Mouse (Mus musculus) MEL (cell line): ENCODE data around the gene Nup54. TPM values are rescaled to one million over a fixed set of nuclear protein-coding genes. Genes with fewer than 3 reads are reported as not detected.

Experiments
- DNase-seq: peaks from one replicate; pipeline ENCODE4 v3.0.0; 2011; ENCODE audit warnings: low read depth, low spot score
- H3K27ac ChIP-seq: 2 replicates; pipeline ENCODE4 v1.5.1; 2012; ENCODE audit warnings: low read depth, mild to moderate bottlenecking, control low read depth, low read length, moderate library complexity; ENCODE audit not compliant: control insufficient read depth
- H3K27me3 ChIP-seq, 2 experiments: fragments of 150-350 bp in 1 of 2; sonication (generic) in 1 of 2; 2 replicates each; pipeline ENCODE4 v1.6.1; 2012; ENCODE audit warnings: low read length in 2 of 2, mild to moderate bottlenecking in 2 of 2, improper control_type of control experiment in 1 of 2, moderate library complexity in 1 of 2; ENCODE audit not compliant: insufficient read depth in 2 of 2, control insufficient read depth in 1 of 2
- H3K36me3 ChIP-seq, 2 experiments: 2 replicates each; pipeline ENCODE4 v1.6.1; 2012 to 2014; ENCODE audit warnings: low read length in 2 of 2, improper control_type of control experiment in 1 of 2, inconsistent platforms in 1 of 2, mild to moderate bottlenecking in 1 of 2; ENCODE audit not compliant: insufficient read depth in 2 of 2, control insufficient read depth in 1 of 2
- H3K4me1 ChIP-seq, 2 experiments: fragments of 150-350 bp in 1 of 2; sonication (generic) in 1 of 2; 2 replicates each; pipeline ENCODE4 v1.6.1; 2012; ENCODE audit warnings: low read length in 2 of 2, improper control_type of control experiment in 1 of 2, mild to moderate bottlenecking in 1 of 2; ENCODE audit not compliant: insufficient read depth in 2 of 2, control insufficient read depth in 1 of 2
- H3K4me3 ChIP-seq, 2 experiments: fragments of 150-350 bp in 1 of 2; sonication (generic) in 1 of 2; 2 replicates each; pipeline ENCODE4 v1.5.1; 2012; ENCODE audit warnings: low read depth in 2 of 2, low read length in 2 of 2, mild to moderate bottlenecking in 2 of 2, moderate library complexity in 2 of 2, control low read depth in 1 of 2, improper control_type of control experiment in 1 of 2; ENCODE audit not compliant: control insufficient read depth in 1 of 2, insufficient read depth in 1 of 2
- H3K79me2 ChIP-seq: 2 replicates; pipeline ENCODE4 v1.6.1; 2012; ENCODE audit warnings: mild to moderate bottlenecking, low read length, moderate library complexity; ENCODE audit not compliant: control insufficient read depth, poor library complexity, insufficient read depth
- H3K9ac ChIP-seq: 2 replicates; pipeline ENCODE4 v1.6.1; 2012; ENCODE audit warnings: low read depth, mild to moderate bottlenecking, control low read depth, low read length, moderate library complexity; ENCODE audit not compliant: control insufficient read depth, poor library complexity, severe bottlenecking
- H3K9me3 ChIP-seq: fragments of 150-350 bp; sonication (generic); replicated peaks from 2 replicates; pipeline ENCODE4 v1.6.1; 2012; ENCODE audit warnings: mild to moderate bottlenecking, low read length, improper control_type of control experiment, moderate library complexity; ENCODE audit not compliant: insufficient read depth
- CHD1 ChIP-seq: IDR thresholded peaks from 2 replicates; pipeline ENCODE4 v1.6.1; 2012; ENCODE audit warnings: low read depth, mild to moderate bottlenecking, inconsistent platforms, low read length, improper control_type of control experiment
- E2F4 ChIP-seq: IDR thresholded peaks from 2 replicates; pipeline ENCODE4 v1.6.1; 2011; ENCODE audit warnings: low read depth, low read length, improper control_type of control experiment, borderline replicate concordance
- ELF1 ChIP-seq: IDR thresholded peaks from 2 replicates; pipeline ENCODE4 v1.6.1; 2014; ENCODE audit warnings: low read depth, mild to moderate bottlenecking, inconsistent platforms, low read length, improper control_type of control experiment, moderate library complexity
- EP300 ChIP-seq, 2 experiments: IDR thresholded peaks; 2 replicates each; pipeline ENCODE4 v1.6.1; 2011; ENCODE audit warnings: improper control_type of control experiment in 2 of 2, low read length in 2 of 2, low read depth in 1 of 2, mild to moderate bottlenecking in 1 of 2
- ETS1 ChIP-seq: IDR thresholded peaks from 2 replicates; pipeline ENCODE4 v1.6.1; 2012; ENCODE audit warnings: low read depth, mild to moderate bottlenecking, inconsistent platforms, low read length, improper control_type of control experiment, moderate library complexity
- JUND ChIP-seq: IDR thresholded peaks from 2 replicates; pipeline ENCODE4 v1.6.1; 2011; ENCODE audit warnings: low read depth, mild to moderate bottlenecking, improper control_type of control experiment, low read length
- KAT2A ChIP-seq: conservative IDR thresholded peaks from 2 replicates; pipeline ENCODE4 v1.6.1; 2012; ENCODE audit warnings: low read depth, low read length, improper control_type of control experiment, inconsistent platforms
- MAFK ChIP-seq: IDR thresholded peaks from 2 replicates; pipeline ENCODE4 v1.6.1; 2011; ENCODE audit warnings: low read depth, mild to moderate bottlenecking, low read length, improper control_type of control experiment, borderline replicate concordance
- MAZ ChIP-seq: IDR thresholded peaks from 2 replicates; pipeline ENCODE4 v1.6.1; 2012; ENCODE audit warnings: low read depth, mild to moderate bottlenecking, inconsistent platforms, low read length, improper control_type of control experiment
- MXI1 ChIP-seq: IDR thresholded peaks from 2 replicates; pipeline ENCODE4 v1.6.1; 2011; ENCODE audit warnings: mild to moderate bottlenecking, low read depth, low read length, improper control_type of control experiment
- MYB ChIP-seq: IDR thresholded peaks from 2 replicates; pipeline ENCODE4 v1.6.1; 2011; ENCODE audit warnings: mild to moderate bottlenecking, low read depth, low read length, improper control_type of control experiment
- NELFE ChIP-seq: IDR thresholded peaks from 2 replicates; pipeline ENCODE4 v1.6.1; 2011; ENCODE audit warnings: low read depth, low read length, improper control_type of control experiment
- POLR2A ChIP-seq, 2 experiments: IDR thresholded peaks; 2 replicates each; pipeline ENCODE4 v1.6.1; 2011 to 2012; ENCODE audit warnings: low read length in 2 of 2, mild to moderate bottlenecking in 2 of 2, control low read depth in 1 of 2, improper control_type of control experiment in 1 of 2, low read depth in 1 of 2, moderate library complexity in 1 of 2; ENCODE audit not compliant: control insufficient read depth in 1 of 2, insufficient read depth in 1 of 2, poor library complexity in 1 of 2
- POLR2AphosphoS2 ChIP-seq: IDR thresholded peaks from 2 replicates; pipeline ENCODE4 v1.6.1; 2011; ENCODE audit warnings: low read length, improper control_type of control experiment
- POLR2AphosphoS5 ChIP-seq: IDR thresholded peaks from 2 replicates; pipeline ENCODE4 v1.6.1; 2012; ENCODE audit warnings: low read depth, borderline replicate concordance, mild to moderate bottlenecking, inconsistent platforms, low read length, moderate library complexity, mixed read lengths
- SIN3A ChIP-seq: IDR thresholded peaks from 2 replicates; pipeline ENCODE4 v1.6.1; 2012; ENCODE audit warnings: low read length, improper control_type of control experiment, inconsistent platforms
- TCF12 ChIP-seq: IDR thresholded peaks from 2 replicates; pipeline ENCODE4 v1.6.1; 2014; ENCODE audit warnings: low read depth, mild to moderate bottlenecking, inconsistent platforms, low read length, improper control_type of control experiment, moderate library complexity
- USF1 ChIP-seq: IDR thresholded peaks from 2 replicates; pipeline ENCODE4 v1.6.1; 2014; ENCODE audit warnings: low read depth, mild to moderate bottlenecking, inconsistent platforms, low read length, improper control_type of control experiment, moderate library complexity
- ZC3H11A ChIP-seq: IDR thresholded peaks from 2 replicates; pipeline ENCODE4 v1.6.1; 2012; ENCODE audit warnings: low read depth, mild to moderate bottlenecking, inconsistent platforms, low read length, improper control_type of control experiment
- ZKSCAN1 ChIP-seq: IDR thresholded peaks from 2 replicates; pipeline ENCODE4 v1.6.1; 2012; ENCODE audit warnings: low read depth, mild to moderate bottlenecking, inconsistent platforms, low read length, improper control_type of control experiment, moderate library complexity
- polyA plus RNA-seq, 2 experiments: library from polyadenylated mRNA; stranded (reverse) in 1 of 2; unstranded in 1 of 2; fragments of >175 nt in 1 of 2; fragments of >200 nt in 1 of 2; gene quantifications; 2 replicates each; pipeline versions ENCODE4 v1.2.1 to v1.2.4; 2012; ENCODE audit warnings: low replicate concordance in 2 of 2, low read depth in 1 of 2; ENCODE audit not compliant: insufficient read length in 2 of 2, insufficient read depth in 1 of 2, missing spikeins in 1 of 2
- total RNA-seq: library from RNA; depleted of rRNA; stranded (reverse); fragments of 300-350 nt; gene quantifications from 2 replicates; pipeline ENCODE4 v1.2.3, GENCODE M21; 2012

Gene Nup54
- total and polyA plus RNA-seq, 3 experiments: 67.5 to 106 TPM; not detected in 1

DNA sequence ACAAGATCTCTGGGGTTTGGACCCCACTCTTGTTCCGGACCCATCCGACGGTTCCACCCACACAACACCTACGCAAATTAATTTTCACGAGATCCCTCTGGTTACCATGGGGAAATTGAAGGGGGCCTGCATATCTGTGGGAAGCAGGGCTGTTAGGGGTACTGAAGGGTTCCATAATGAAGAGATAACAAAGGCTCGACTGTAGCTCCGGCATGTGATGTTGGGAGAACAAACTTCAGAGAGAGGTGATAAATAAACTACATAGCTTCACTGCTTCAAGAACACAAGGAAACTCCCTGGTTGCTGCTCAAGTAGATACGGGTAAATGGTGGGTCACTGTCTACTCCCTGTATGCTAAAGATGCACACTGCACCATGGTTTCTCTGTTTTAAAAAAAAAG lies 3.5 kb upstream of the Nup54 start (continued):
- no peak for TF ChIP-seq MAZ

DNA sequence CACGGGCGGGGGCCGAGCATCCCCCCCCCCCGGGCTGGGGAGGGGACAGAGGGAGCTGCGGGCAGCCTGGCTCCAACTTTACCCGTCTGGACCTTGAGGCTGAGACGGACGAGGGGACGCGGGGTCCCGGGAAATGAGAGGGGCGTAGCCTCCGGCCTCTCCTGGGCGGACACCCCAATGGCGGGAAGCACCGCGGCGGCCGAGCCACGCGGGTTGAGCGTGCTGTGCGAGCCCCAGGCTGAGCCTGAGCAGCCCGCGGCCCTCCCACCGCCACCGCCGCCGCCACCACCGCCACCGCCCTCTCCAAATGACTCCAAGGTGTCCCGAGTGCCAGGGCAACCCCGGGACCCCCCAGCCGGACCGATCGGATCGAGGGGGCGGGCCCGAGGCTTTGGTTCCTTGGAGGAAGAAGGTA lies 441 bp downstream of the Nup54 start:
- peaks cover 3 to 28% of the 10 kb centered on the region in 2 experiments for H3K36me3 ChIP-seq

DNA sequence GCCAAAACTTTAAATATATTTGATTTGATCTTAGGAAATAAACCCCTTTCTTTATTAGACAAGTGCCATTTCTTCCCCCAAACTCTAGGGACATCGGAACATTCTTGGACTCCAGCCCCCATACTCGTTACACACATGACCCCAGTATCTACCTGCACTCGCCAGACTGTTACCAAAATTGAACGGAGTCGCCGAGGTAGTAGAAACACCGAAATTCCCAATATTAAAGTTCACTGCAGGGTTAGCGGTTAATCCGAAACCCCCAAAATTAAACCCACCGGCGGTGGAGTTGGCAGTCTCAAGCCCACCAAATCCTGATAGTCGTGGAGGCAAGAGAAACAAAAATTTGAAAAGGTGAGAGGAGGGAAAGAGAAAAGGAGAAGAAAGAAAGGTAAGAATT lies 949 bp downstream of the Nup54 start:
- Histone ChIP-seq H3K9me3 (no peaks in the 10 kb centered on the region), H3K36me3 (peaks cover 7 to 22% of the 10 kb centered on the region in 2 experiments), H3K27ac (peak overlapping the region; percentile 21; the same call in 1 of the 2 replicates), H3K4me1 (peaks cover 10 to 15% of the 10 kb centered on the region in 2 experiments), H3K79me2 (peaks cover 37% of the 10 kb centered on the region), H3K4me3 (peak overlapping the region; percentile 73 to 93), H3K9ac (peak overlapping the region; percentile 93), H3K27me3 (no peaks in the 10 kb centered on the region)
- no peak for TF ChIP-seq ETS1
- TF ChIP-seq EP300 (IDR thresholded peaks at IDR 0.05; ENCODE audit: low read depth in 1 of 2, low read length in 2 of 2): no peak
- no peak for TF ChIP-seq POLR2A (IDR thresholded peaks at IDR 0.05; ENCODE audit: control insufficient read depth in 1 of 2, insufficient read depth in 1 of 2, low read depth in 1 of 2, low read length in 2 of 2, poor library complexity in 1 of 2)
- peak; percentile 59 for TF ChIP-seq SIN3A
- TF ChIP-seq CHD1: peak; percentile 51
- no peak for TF ChIP-seq MAFK
- TF ChIP-seq ZKSCAN1: no peak
- no peak for TF ChIP-seq POLR2AphosphoS2
- TF ChIP-seq MYB: no peak
- no peak for TF ChIP-seq ZC3H11A
- no peak for TF ChIP-seq JUND
- TF ChIP-seq E2F4: no peak
- TF ChIP-seq TCF12: no peak
- TF ChIP-seq USF1: no peak
- no peak for TF ChIP-seq MXI1
- no peak for TF ChIP-seq KAT2A
- TF ChIP-seq NELFE: no peak
- TF ChIP-seq ELF1: no peak
- DNase-seq: peak; percentile 54

More for the DNA sequence above, 441 bp downstream of the Nup54 start:
- Histone ChIP-seq H3K4me1 (peaks cover 13 to 20% of the 10 kb centered on the region in 2 experiments), H3K9ac (peak overlapping the region; percentile 93), H3K27me3 (no peaks in the 10 kb centered on the region), H3K27ac (peak overlapping the region; percentile 78), H3K9me3 (no peaks in the 10 kb centered on the region), H3K4me3 (peak overlapping the region; percentile 73 to 93), H3K79me2 (peaks cover 35% of the 10 kb centered on the region)
- DNase-seq: no peak
- TF ChIP-seq POLR2AphosphoS5: no peak
